Mouse (Mus musculus): ENCODE measurements around the gene Daam2.
A peak's percentile ranks its signal among the peaks of the same experiment; 100 is the strongest.

Gene Daam2

DNA sequence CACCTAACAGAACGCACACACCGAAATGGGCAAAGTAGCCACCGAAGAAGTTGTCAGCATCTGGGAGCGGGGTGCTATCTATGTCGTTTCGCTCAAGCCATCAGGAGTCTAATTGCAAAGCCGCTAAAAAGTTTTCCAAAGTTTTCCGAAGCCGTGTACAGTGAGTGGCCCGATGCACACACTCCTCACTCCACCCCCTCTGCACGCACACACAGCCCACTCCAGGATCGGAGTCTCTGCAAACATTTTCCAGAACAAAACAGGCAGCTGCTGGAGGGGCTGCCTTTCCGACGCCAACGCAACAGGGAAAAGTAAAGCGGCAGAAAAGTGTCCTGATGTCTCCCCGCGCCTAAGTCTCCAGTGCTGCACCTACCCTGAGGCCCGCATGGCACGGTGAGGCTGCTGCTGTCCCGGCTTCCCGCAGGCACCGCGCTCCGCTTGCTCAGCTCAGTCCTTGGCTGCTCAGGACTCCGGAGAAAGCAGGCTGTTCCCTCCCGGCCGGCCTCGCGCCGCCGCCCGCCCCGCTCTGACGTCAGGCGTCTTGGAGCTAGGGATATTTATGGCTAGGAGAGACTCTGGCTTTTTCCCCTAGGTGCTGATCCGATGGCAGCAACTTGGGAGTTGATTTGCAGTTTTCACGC, at the start of gene Daam2:
Gene Daam2, minus strand, starts transcription at position 514 of the 641 bp plus-strand sequence.
- peak; percentile 67 for DNase-seq (ENCODE audit: low read depth, low spot score)

DNA sequence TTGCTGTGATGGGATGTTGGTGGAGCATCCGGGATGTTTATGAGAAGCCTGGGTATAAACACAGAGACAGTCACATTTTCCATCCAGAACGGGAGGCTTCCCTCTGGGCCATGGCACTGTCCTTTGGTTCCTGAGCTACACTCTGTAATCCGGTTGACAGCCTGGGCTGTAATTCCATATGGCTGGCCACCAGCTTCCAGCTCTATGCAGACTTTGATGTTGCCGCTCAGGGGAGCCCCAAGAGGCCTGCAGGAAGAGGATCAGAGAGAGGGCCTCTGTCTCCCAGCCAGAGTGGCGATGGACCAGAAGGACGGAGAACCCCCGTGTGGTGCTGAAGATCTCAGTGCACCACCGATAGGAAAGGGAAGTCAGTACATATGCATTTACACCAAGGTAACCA, 46.2 kb upstream of the Daam2 start:
- DNase-seq (ENCODE audit: low read depth, low spot score): no peak

DNA sequence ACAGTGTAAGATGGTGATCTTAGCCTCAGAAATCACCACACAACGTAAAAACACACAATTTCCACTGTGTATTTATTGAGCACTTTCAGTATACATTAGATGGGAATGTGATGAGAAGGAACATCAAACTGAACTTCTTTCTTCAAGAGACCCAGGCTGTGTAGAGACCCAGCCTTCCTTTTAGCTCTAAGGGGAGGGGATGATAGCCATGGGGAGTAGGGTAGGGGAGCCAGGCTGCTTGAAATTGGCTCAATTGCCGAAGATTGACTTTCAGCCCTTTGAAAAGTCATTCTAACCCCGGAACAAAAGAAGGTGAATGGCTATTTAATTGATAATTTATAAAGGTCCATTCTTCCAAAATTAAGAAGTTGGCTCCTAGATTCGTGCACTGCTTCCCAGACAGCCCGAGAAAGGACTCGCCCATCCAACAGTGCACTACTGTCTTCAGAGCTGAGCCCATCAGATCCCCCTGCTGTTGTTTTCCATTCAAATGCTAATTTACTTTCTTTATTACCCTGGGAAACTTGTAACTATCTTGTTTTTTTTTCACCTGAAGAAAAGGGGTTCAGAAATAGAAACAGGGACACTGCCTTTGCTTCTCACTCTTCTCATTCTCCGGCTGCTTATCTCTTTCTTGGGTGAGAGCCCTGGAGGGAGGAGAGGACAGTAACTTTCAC, 43.3 kb upstream of the Daam2 start:
- no peak for DNase-seq (ENCODE audit: low read depth, low spot score)

DNA sequence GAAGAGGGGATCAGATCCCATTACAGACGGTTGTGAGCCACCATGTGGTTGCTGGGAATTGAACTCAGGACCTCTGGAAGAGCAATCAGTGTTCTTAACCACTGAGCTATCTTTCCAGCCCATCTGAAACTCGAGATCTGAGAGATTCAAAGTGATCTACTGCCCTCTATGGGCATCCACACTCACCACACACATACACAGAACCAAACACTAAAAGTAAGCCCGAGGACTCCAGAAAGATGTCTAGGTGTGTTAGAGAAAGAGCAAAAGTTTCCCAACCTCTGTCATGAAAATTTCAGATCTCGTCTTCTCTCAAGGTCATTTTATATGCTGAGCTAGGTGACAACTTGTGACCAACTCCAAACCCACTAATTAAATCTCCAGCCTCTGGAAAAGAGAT, 41.3 kb upstream of the Daam2 start:
- no peak for DNase-seq (ENCODE audit: low read depth, low spot score)

DNA sequence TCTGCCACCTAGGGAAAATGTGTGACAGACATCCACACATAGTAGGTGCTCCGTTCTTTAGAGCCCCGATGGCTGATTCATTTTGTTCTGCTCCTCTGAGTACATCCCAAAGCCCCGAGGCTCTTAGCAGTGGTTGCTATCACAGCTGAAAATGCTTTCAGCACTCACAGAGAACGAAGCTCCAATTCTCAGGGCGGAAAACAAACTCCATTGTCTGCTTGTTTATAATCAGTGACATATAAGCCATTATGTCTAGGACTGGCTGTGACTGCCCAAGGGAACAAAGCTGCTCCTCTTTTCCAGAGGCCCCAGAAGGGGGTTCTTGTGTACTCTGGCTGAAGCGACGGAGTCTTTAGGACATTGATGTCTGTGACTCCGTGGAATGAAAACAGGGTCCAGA, 25.9 kb upstream of the Daam2 start:
- DNase-seq (ENCODE audit: low read depth, low spot score): no peak

DNA sequence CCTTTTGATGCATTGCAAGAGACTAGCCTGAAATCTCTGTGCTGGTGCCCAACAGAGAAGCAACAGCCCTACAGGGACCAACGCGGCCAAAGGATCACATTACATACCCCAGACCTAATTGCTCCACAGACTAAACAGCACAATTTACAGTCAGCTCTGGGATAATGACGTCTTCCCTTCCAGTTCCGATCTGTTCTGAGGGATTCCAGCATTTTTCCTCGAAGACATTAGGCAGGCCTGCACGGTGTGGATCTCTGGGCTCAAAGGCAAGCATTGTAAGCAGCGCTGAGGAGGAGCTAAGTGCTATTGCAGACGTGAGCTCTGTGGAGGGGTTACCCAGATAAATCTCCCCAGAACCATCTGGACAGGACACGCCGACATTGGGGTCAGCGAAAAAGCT, 18.3 kb upstream of the Daam2 start:
- no peak for DNase-seq (ENCODE audit: low read depth, low spot score)

DNA sequence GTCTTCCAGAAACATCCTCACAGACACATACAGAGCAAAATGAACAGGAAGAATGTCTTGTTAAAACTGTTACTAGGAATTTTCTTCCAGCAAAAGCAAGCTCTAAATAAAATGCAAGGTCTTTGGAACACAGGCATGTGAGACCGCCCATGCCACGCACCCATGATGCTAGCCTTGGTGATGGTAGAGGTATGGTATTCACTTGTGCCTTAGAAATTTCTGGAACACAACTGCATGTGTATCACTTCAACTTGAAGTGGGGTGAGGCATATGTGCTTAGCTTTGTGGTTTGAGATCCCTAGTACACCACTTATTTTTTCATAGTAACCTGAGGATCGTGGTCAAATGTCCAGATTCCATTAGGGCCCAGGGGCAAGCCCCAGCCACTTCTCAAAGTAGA, 13.2 kb upstream of the Daam2 start:
- DNase-seq (ENCODE audit: low read depth, low spot score): no peak

DNA sequence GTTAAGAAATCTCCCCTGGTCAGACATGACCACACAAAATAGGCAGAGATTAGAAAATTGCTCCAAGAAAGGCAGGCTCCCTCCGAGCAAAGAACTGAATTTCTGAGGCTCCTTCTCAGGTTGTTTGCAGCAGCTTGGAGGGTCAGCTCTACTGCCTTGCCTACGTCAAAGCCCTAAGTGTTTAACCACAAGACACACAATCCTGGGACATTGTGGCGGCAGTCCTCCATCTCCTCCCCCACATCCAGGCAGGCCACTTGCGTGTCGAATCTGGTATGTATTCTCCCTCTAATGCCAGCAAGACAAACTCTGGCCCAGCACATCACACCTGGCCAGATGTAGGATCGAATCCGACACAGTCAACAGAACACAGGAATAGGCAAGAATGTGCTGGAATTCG, 4.6 kb upstream of the Daam2 start:
- no peak for DNase-seq (ENCODE audit: low read depth, low spot score)

DNA sequence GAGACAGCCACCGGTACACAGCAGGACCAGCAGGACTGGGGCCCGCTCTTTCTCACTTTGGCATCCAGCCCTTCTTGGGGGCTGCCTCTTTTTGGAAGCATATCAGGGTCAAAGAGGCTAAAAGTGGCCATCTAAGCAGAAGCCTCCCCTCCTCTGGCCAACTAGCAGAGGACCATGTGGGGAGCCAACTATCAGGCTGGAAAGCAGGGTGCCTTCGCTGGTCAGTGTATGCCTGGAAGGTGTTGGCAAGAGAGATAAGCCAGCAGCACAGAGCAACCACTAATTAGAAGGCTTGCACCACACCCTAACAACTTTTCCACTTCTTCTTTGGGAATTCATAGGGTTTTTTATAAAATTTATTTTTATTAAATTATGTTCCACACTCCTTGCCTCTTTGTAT, 346 bp upstream of the Daam2 start:
- DNase-seq (ENCODE audit: low read depth, low spot score): no peak

DNA sequence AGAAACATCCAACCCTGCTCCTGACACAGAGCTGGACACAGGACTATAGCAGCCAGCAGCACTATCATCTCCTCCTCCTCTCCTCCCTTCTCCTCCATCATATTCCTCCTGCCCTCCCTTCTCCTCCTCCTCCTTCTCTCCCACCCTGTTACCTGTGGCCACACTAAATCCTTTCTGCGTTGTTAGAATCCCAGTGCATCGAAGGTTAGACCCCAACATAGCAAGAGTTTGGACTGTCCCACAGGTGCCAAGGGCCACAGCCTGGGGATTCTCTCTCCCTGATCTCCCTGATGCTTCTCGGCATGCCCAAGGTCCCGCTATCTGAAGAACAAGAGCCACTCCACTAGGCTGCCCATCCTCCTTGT, 745 bp downstream of the Daam2 start:
- peak; percentile 33 for DNase-seq (ENCODE audit: low read depth, low spot score)

DNA sequence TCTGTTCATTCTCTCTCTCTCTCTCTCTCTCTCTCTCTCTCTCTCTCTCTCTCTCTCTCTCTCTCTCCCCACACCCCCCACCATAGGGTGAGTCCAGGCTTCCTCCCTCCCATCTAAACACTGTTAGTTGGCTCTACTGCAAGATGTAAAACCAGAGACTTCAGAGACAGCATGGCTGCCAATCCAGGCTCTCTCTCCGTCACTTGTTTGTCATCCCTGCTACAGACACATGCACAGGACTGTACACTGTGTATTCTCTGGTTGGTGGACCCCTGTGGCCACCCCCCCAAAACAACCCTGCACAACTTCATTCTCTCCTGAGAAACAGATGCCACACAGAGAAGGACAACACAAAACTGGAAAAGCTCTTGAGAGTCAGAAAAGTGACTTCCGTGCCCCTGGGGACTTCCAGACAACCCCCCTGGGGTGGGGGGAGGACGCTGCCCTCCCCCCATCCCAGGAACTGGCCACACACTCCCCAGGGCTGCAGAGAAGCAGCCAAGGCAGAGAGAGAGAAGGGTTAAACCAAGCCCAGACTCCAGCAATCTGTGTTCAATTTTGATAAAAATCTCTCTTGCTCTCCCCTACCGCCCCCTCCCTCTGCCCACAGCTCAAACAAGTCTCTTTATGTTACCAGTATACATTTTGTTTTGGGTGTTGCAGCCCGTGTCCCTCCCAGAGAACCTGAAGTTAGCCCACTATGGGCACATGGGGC, 1.3 kb downstream of the Daam2 start:
- DNase-seq (ENCODE audit: low read depth, low spot score): peak; percentile 28

DNA sequence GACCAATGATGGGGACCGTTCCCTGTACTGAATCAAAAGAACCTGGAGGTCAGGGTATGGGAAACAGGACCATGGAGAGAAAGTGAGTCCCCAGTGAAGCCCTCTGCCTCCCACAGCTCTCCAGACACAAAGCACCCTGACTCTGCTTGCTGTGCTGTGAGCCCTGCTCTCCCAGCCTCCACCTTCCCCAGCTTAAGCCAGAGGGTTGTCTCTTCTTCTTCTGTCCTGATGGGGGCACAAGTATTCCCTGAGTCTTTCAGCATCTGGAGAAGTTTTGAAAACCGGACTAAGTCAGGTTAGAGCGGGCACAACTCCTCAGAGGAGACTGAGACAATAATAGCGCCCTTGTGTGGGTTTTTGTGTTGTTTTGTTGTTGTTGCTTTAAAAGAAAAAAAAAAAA, 2.2 kb downstream of the Daam2 start:
- DNase-seq (ENCODE audit: low read depth, low spot score): peak; percentile 66

DNA sequence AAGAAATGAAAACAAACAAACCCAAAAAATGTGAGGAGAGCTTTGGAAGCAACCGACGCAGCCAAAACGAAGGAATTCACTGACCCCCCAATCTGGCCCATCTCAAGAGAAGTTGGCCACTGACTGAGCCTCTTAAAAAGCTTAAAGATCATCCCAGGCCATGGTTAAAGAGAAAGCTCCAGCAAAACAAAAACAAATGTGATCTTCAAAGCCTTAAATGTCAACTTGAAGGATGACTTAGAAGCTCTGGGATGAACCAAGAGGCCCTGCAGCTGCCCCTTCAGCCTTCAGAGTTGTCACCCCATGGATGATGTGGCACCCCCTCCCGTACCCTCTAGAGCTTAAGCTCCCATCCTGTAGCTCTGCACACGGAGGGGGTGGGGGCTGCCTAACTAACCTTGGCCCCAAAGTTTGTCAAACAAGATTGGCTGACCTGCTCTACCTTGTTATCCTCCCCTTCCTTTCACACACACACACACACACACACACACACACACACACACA, 4.3 kb downstream of the Daam2 start:
- DNase-seq (ENCODE audit: low read depth, low spot score): no peak

DNA sequence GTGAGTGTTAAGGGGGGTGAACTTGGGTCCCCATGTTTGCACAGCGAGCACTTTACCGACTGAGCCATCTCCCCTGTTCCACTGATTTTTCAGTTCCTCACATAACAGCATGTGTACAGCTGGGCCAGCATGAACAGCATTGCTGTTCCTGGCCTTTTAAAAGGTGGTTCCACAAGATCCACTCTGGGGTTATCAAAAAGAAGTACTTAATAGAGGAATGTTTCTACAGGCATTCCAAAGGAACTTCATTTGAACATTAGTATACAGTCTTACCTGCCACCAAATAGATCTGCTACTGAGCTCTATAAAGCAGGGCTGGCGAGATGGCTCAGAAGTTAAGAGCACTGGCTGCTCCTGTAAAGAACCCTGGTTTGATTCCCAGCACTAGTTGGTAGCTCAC, 8.0 kb downstream of the Daam2 start:
- DNase-seq (ENCODE audit: low read depth, low spot score): no peak

DNA sequence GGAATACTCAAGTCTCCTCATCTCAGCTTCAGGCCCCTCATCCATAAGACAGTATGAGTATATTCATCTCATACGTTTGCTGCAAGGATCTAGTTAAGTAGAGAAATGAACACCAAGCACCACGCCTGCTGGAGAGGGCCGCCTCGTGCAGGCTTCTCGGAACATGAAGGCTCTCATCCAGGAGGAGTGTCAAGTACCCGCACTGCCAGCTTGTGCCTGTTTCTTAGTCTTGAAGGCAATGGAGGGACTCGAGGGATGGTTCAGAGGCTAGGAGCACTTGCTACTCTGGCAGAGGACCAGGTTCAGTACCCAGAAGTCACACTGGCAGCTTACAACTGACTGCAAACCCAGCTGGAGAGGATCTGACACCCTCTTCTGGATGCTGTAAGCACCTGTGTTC, 12.2 kb downstream of the Daam2 start:
- no peak for DNase-seq (ENCODE audit: low read depth, low spot score)

DNA sequence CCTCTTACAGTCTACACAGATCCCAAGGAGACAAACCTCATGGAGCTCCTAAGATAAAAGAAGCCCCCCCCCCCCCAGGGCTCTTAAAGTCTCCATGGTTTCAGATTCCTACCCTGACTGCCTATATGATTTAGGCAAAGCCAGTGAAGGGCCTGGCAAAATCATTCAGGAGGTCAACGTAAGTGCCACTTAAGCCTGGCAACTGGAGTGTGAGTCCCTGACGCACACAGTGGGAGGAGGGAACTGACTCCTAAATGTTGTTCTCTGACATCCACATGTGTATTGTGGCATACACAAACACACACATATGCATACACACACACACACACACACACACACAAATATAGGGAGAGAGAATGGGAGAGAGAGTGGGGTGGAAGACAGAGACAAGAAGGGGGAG, 12.7 kb downstream of the Daam2 start:
- DNase-seq (ENCODE audit: low read depth, low spot score): no peak

DNA sequence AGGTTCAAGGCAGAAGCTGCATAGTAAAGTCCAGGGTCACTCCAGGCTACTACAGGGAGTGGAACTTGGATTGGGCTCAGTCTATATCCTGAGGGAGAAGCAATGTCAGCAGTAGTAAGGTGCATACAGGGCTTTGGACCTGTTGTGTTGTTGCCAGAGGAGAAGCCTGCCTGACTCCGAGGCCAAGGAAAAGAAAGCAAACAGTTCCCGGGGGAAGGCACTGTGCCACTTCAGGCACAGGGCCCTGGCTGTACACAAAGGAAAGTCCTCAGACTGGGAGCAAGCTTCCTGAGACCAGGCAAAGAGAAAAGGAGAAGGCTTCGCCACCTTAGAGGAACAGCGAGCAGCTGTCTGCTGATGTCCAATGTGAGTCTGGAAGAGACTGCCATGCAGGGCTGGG, 18.1 kb downstream of the Daam2 start:
- no peak for DNase-seq (ENCODE audit: low read depth, low spot score)

DNA sequence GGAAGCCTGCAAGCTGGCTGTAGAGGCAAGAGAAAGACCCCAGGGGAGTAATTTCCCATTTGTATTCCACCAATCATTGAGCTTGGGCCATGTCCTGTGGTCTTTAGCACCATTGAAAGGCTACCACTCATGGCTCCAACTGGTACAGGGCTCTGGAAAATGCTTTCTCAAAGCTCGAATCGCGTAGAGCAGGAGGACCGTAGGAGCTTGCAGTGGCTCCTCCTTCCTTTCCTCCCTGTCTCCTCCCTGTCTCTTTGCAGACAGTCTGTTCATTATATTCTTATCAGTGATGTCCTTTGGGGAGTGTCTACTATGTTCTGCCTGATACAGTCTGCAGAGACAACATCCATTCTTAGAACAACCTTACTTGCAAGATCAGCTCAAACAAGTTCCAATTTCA, 18.7 kb downstream of the Daam2 start:
- no peak for DNase-seq (ENCODE audit: low read depth, low spot score)

DNA sequence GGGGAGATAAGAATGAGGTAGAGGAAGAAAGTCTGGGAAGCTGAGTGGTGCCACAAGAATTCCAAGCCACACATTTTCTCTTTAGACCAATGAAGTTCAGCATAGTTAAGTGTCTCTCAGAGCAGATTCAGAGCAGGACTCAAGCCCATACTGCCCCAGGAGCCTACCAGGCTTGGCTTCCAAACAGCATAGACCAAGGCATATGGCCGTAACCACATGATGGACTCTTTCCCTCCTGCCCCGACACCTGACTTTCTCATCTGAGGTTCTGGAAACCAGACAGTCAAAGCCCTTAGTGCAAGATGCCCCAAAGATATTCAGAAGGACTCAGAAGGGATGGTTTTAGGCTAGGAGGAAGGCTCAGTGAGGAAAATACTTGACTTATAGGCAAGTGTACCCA, 19.6 kb downstream of the Daam2 start:
- no peak for DNase-seq (ENCODE audit: low read depth, low spot score)

DNA sequence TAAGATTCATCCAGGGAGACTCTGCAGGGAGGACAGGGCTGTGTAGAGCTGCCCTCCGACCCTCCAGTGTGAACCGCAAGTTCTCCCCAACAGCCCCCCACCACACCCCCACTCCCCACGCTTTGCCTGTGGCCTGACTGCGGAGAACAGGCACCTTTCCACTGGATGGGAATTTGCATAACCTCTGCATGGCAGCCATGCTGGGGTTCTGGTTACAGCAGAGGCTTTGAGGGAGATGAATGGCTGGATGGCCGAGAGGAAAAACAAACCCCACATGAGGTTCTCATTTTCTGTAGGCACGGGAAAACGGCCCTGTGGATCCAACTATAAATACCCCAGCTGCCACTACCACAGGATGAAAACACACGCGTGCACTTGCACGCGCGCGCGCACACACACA, 23.4 kb downstream of the Daam2 start:
- DNase-seq (ENCODE audit: low read depth, low spot score): no peak

DNA sequence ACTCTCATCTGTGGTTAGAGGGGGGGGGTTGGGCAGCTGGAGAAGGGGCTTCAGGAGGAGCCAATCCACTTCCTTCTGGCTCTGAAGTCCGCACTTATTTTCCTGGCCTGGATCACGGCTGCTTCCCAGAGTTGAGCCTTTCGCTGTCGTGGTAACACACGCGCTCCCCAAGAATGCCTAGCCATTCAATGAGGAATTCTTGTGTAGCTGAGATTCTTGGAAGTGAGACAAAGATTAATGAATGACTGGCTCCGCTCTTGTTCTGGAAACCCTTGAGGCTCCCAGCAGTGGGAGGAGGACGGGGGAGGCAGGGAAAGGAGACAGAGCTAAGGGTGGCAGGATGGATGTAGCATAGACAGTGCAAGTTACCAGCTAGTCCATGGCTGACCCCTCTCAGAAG, 24.9 kb downstream of the Daam2 start:
- DNase-seq (ENCODE audit: low read depth, low spot score): peak; percentile 95

DNA sequence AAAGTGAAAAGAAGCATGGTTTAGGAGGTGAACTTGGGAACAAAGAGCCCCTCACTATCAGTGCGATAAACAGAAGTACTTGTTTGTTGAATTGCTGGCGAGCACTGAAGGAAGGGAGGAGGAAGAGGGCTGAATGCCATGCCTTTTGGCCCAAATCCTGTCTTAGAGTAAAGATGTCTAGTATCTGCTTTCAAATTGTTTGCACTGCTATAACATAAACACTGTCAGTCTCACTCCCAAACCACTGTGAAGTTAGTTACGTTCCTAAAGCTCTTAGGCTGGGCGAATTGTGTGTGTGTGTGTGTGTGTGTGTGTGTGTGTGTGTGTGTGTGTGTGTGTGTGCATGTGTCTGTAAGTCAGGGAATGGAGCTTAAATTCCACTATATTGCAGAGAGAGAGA, 28.6 kb downstream of the Daam2 start:
- DNase-seq (ENCODE audit: low read depth, low spot score): no peak

DNA sequence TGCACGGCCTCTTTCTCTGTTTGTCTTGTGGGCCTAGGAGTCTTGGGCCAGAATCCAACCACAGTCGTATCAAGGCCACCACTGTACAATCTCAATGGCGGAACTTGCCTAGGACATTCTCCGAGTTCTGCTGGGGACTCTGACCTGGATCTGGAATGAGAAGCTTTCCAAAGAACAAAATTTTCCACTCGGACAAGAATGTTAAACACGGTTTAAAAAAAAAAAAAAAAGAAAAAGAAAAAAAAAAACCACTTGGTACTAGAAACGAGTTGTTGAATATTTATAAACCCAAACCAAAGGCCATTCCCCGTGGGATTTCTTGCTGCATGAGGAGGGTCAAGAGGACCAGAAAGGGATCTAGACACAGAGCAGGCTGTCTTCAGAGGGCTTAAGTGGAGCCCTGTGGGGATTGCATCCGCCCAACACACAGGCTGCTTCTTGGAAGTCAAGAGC, 29.9 kb downstream of the Daam2 start:
- no peak for DNase-seq (ENCODE audit: low read depth, low spot score)
